ENCODE assay signal across 20 mouse cellular contexts in genomic region chr9:21784517-21785307, GRCm38 (mm10). TPM values are rescaled to one million over a fixed set of nuclear protein-coding genes. Genes with fewer than 3 reads are reported as not detected.
DNase-seq lines count a peak whose midpoint lies in the region; ATAC-seq and TF ChIP-seq lines count a peak whose summit lies in the region.
"Had no signal": no experiment of that assay in that cellular context is flagged by ENCODE, and none has a peak within 500 bp of the region (broad histone marks: within the 10 kb centered on the region; RNA-seq: fewer than 3 reads in every experiment).

No protein-coding gene starts in this region.

- peak; percentile 46; the same call in 1 of the 2 replicates for ATAC-seq in intestine, embryonic 15.5 days
- no peak for ATAC-seq in intestine, postnatal 0 days
- peak; percentile 36 for ATAC-seq in intestine, embryonic 16.5 days
- peak; percentile 90 for ATAC-seq in lung, embryonic 16.5 days (ENCODE audit: low read depth)
- ATAC-seq in stomach, embryonic 16.5 days (ENCODE audit: insufficient read depth, low FRiP score): peak; percentile 42; the same call in 1 of the 2 replicates
- ATAC-seq: liver, postnatal 0 days; midbrain, embryonic 16.5 days had no signal

- no peaks in the 10 kb centered on the region for H3K9me3 ChIP-seq in intestine, embryonic 15.5 days
- H3K9me3 ChIP-seq in intestine, postnatal 0 days (ENCODE audit: control insufficient read depth): no peaks in the 10 kb centered on the region
- no peaks in the 10 kb centered on the region for H3K9me3 ChIP-seq in intestine, embryonic 16.5 days (ENCODE audit: control insufficient read depth, low read length)
- H3K9me3 ChIP-seq in lung, embryonic 16.5 days (ENCODE audit: control insufficient read depth, low read length): no peaks in the 10 kb centered on the region
- H3K9me3 ChIP-seq in stomach, embryonic 16.5 days (replicated peaks; ENCODE audit: control insufficient read depth, low read length): no peaks in the 10 kb centered on the region
- H3K9me3 ChIP-seq: embryonic facial prominence, embryonic 10.5 days; forebrain, embryonic 12.5 days; hindbrain, embryonic 15.5 days had no signal

- H3K27ac ChIP-seq in intestine, embryonic 15.5 days: no peak overlapping the region
- no peak overlapping the region for H3K27ac ChIP-seq in intestine, postnatal 0 days (ENCODE audit: low read depth, low read length)
- no peak overlapping the region for H3K27ac ChIP-seq in intestine, embryonic 16.5 days (ENCODE audit: low read length)
- peak overlapping the region; percentile 98 for H3K27ac ChIP-seq in lung, embryonic 16.5 days (ENCODE audit: low read length)
- H3K27ac ChIP-seq in stomach, embryonic 16.5 days (ENCODE audit: low read length): no peak overlapping the region
- H3K27ac ChIP-seq: embryonic facial prominence, embryonic 10.5 days; forebrain, embryonic 12.5 days; hindbrain, embryonic 15.5 days; kidney, postnatal 0 days had no signal

- no peak for DNase-seq in thymus, postnatal 14 days
- DNase-seq in ovary, postnatal 36 days (ENCODE audit: low spot score): no peak
- DNase-seq: adrenal gland, postnatal 25 days; cerebellum, adult 2 months; gastrocnemius, postnatal 14 days; kidney, adult 11 months; layer of hippocampus, postnatal 36 days; liver, postnatal 0 days; thymus, postnatal 36 days had no signal

- no peak overlapping the region for H3K4me3 ChIP-seq in intestine, embryonic 15.5 days (replicated peaks)
- H3K4me3 ChIP-seq in intestine, postnatal 0 days (ENCODE audit: low read depth, low read length): no peak overlapping the region
- H3K4me3 ChIP-seq in intestine, embryonic 16.5 days (ENCODE audit: low read length): no peak overlapping the region
- no peak overlapping the region for H3K4me3 ChIP-seq in lung, embryonic 16.5 days (ENCODE audit: low read length)
- no peak overlapping the region for H3K4me3 ChIP-seq in stomach, embryonic 16.5 days (replicated peaks; ENCODE audit: low read length)
- H3K4me3 ChIP-seq: embryonic facial prominence, embryonic 10.5 days; forebrain, embryonic 12.5 days; hindbrain, embryonic 15.5 days had no signal

- H3K4me1 ChIP-seq in intestine, embryonic 15.5 days (replicated peaks): no peaks in the 10 kb centered on the region
- H3K4me1 ChIP-seq in intestine, postnatal 0 days (replicated peaks; ENCODE audit: control insufficient read depth, insufficient read depth, low read length): no peaks in the 10 kb centered on the region
- H3K4me1 ChIP-seq in intestine, embryonic 16.5 days (ENCODE audit: control insufficient read depth, insufficient read depth, low read length): peaks cover 19% of the 10 kb centered on the region
- peaks cover 32% of the 10 kb centered on the region for H3K4me1 ChIP-seq in lung, embryonic 16.5 days (replicated peaks; ENCODE audit: control insufficient read depth, insufficient read depth, low read length)
- H3K4me1 ChIP-seq in stomach, embryonic 16.5 days (ENCODE audit: control insufficient read depth, insufficient read depth, low read length): no peaks in the 10 kb centered on the region
- H3K4me1 ChIP-seq: forebrain, embryonic 12.5 days; hindbrain, embryonic 15.5 days had no signal

- H3K4me2 ChIP-seq in intestine, embryonic 15.5 days (replicated peaks): no peak overlapping the region
- no peak overlapping the region for H3K4me2 ChIP-seq in intestine, postnatal 0 days (replicated peaks; ENCODE audit: low read depth)
- no peak overlapping the region for H3K4me2 ChIP-seq in intestine, embryonic 16.5 days (ENCODE audit: low read depth, low read length)
- H3K4me2 ChIP-seq in lung, embryonic 16.5 days (ENCODE audit: low read depth, low read length): no peak overlapping the region
- no peak overlapping the region for H3K4me2 ChIP-seq in stomach, embryonic 16.5 days (ENCODE audit: low read depth, low read length)
- H3K4me2 ChIP-seq: forebrain, embryonic 12.5 days; hindbrain, embryonic 15.5 days had no signal

- peaks cover 18% of the 10 kb centered on the region for H3K36me3 ChIP-seq in intestine, embryonic 15.5 days
- H3K36me3 ChIP-seq in intestine, postnatal 0 days (ENCODE audit: control insufficient read depth, insufficient read depth): peaks cover 18% of the 10 kb centered on the region
- peaks cover 15% of the 10 kb centered on the region for H3K36me3 ChIP-seq in intestine, embryonic 16.5 days (ENCODE audit: control insufficient read depth, insufficient read depth, low read length)
- peaks cover 51% of the 10 kb centered on the region for H3K36me3 ChIP-seq in lung, embryonic 16.5 days (ENCODE audit: control insufficient read depth, insufficient read depth, low read length)
- H3K36me3 ChIP-seq in stomach, embryonic 16.5 days (ENCODE audit: control insufficient read depth, insufficient read depth, low read length): 0 out of 2 replicates have a peak, but pooled peaks cover 10% of the 10 kb centered on the region
- H3K36me3 ChIP-seq: hindbrain, embryonic 15.5 days had no signal

- no peaks in the 10 kb centered on the region for H3K27me3 ChIP-seq in intestine, embryonic 15.5 days (replicated peaks)
- no peaks in the 10 kb centered on the region for H3K27me3 ChIP-seq in intestine, postnatal 0 days (replicated peaks; ENCODE audit: control insufficient read depth, insufficient read depth, low read length)
- no peaks in the 10 kb centered on the region for H3K27me3 ChIP-seq in intestine, embryonic 16.5 days (replicated peaks; ENCODE audit: control insufficient read depth, insufficient read depth, low read length)
- no peaks in the 10 kb centered on the region for H3K27me3 ChIP-seq in lung, embryonic 16.5 days (ENCODE audit: control insufficient read depth, insufficient read depth, low read depth, low read length)
- H3K27me3 ChIP-seq in stomach, embryonic 16.5 days (ENCODE audit: control insufficient read depth, insufficient read depth, low read length): no peaks in the 10 kb centered on the region
- H3K27me3 ChIP-seq: forebrain, embryonic 12.5 days; hindbrain, embryonic 15.5 days had no signal

- WGBS in intestine, embryonic 15.5 days: 79% methylated on average over 7 of the region's 7 CpGs
- 69% methylated on average over 7 of the region's 7 CpGs for WGBS in intestine, postnatal 0 days
- 81% methylated on average over 7 of the region's 7 CpGs for WGBS in intestine, embryonic 16.5 days
- 65% methylated on average over 7 of the region's 7 CpGs for WGBS in lung, embryonic 16.5 days
- WGBS in stomach, embryonic 16.5 days: 75% methylated on average over 7 of the region's 7 CpGs

- no peak for TF ChIP-seq CTCF in intestine, postnatal 0 days (IDR thresholded peaks at IDR 0.05; ENCODE audit: low read depth)

- no peak overlapping the region for H3K9ac ChIP-seq in intestine, embryonic 15.5 days
- H3K9ac ChIP-seq in intestine, postnatal 0 days (ENCODE audit: low read depth, low read length): no peak overlapping the region
- H3K9ac ChIP-seq in intestine, embryonic 16.5 days (ENCODE audit: low read depth, low read length): no peak overlapping the region
- no peak overlapping the region for H3K9ac ChIP-seq in lung, embryonic 16.5 days (ENCODE audit: low read length)
- H3K9ac ChIP-seq in stomach, embryonic 16.5 days (ENCODE audit: low read length): no peak overlapping the region
- H3K9ac ChIP-seq: forebrain, embryonic 12.5 days; hindbrain, embryonic 15.5 days; liver, postnatal 0 days had no signal

RNA-seq across cellular contexts. Expression of gene Kank2, which starts 13.8 kb away (rescaled TPM):
- polyA plus RNA-seq in intestine, embryonic 15.5 days (2015; fragmentation: Nextera tagmentation; extraction: Ambion mirVana): 16.3 and 16.7 TPM in 2 replicates
- polyA plus RNA-seq in intestine, postnatal 0 days (2015; fragmentation: Nextera tagmentation; extraction: Ambion mirVana): 6.4 TPM in 2 replicates
- 9.7 and 9.9 TPM in 2 replicates for polyA plus RNA-seq in intestine, embryonic 16.5 days (2015; fragmentation: Nextera tagmentation; extraction: Ambion mirVana)
- 25.5 and 26.3 TPM in 2 replicates for polyA plus RNA-seq in lung, embryonic 16.5 days (2015; fragmentation: Nextera tagmentation; extraction: Ambion mirVana)
- 11.2 and 11.6 TPM in 2 replicates for polyA plus RNA-seq in stomach, embryonic 16.5 days (2015; fragmentation: Nextera tagmentation; extraction: Ambion mirVana)

RNA-seq across cellular contexts. Expression of gene Spc24, which starts 24.6 kb away (rescaled TPM):
- 94.2 and 107 TPM in 2 replicates for polyA plus RNA-seq in intestine, embryonic 15.5 days (2015; fragmentation: Nextera tagmentation; extraction: Ambion mirVana)
- 23.5 and 32.4 TPM in 2 replicates for polyA plus RNA-seq in intestine, postnatal 0 days (2015; fragmentation: Nextera tagmentation; extraction: Ambion mirVana)
- 85.5 and 106 TPM in 2 replicates for polyA plus RNA-seq in intestine, embryonic 16.5 days (2015; fragmentation: Nextera tagmentation; extraction: Ambion mirVana)
- 134 and 144 TPM in 2 replicates for polyA plus RNA-seq in lung, embryonic 16.5 days (2015; fragmentation: Nextera tagmentation; extraction: Ambion mirVana)
- polyA plus RNA-seq in stomach, embryonic 16.5 days (2015; fragmentation: Nextera tagmentation; extraction: Ambion mirVana): 83.7 and 87.5 TPM in 2 replicates

RNA-seq across cellular contexts. Expression of gene Angptl8, which starts 50.6 kb away (rescaled TPM):
- 8.2 and 12.0 TPM in 2 replicates for polyA plus RNA-seq in intestine, embryonic 15.5 days (2015; fragmentation: Nextera tagmentation; extraction: Ambion mirVana)
- polyA plus RNA-seq in intestine, postnatal 0 days (2015; fragmentation: Nextera tagmentation; extraction: Ambion mirVana): 15.9 and 21.1 TPM in 2 replicates
- 17.3 and 18.4 TPM in 2 replicates for polyA plus RNA-seq in intestine, embryonic 16.5 days (2015; fragmentation: Nextera tagmentation; extraction: Ambion mirVana)
- polyA plus RNA-seq in lung, embryonic 16.5 days (2015; fragmentation: Nextera tagmentation; extraction: Ambion mirVana): 2.7 and 3.6 TPM in 2 replicates
- polyA plus RNA-seq in stomach, embryonic 16.5 days (2015; fragmentation: Nextera tagmentation; extraction: Ambion mirVana): 6.4 TPM in 2 replicates
- polyA plus RNA-seq: cerebellum, adult 2 months; testis, adult 2 months had no signal
